Mouse (Mus musculus): ENCODE results near the gene Olfr1380. TPM values are rescaled to one million over a fixed set of nuclear protein-coding genes. Genes with fewer than 3 reads are reported as not detected.
A peak's percentile ranks its signal among the peaks of the same experiment; 100 is the strongest.
"Not testable (repeated sequence)": the region's sequence is repeated elsewhere in the genome, so short reads cannot be mapped to it uniquely, and the experiment has no call there.

Gene Olfr1380
- polyA plus RNA-seq, 1 experiment from 2014 or later = not detected

GRCm38 (mm10) chr11:49608938-49609867 is 52.5 kb downstream of the Olfr1380 start, which contains the start of gene Flt4:
Flt4 (plus strand) TSS chr11:49609263.
- H3K36me3 ChIP-seq, H3K9me3 ChIP-seq, H3K4me1 ChIP-seq, H3K27ac ChIP-seq: not testable (repeated sequence)
- ATAC-seq (ENCODE audit: borderline replicate concordance, extremely low read depth, low FRiP score, low TSS enrichment) = peak; percentile 80
- Histone ChIP-seq H3K27me3 (peaks cover 31% of the 10 kb centered on the region), H3K4me2 (peak within 1 kb of the TSS; percentile 77), H3K4me3 (peak within 1 kb of the TSS; percentile 55), H3K9ac (peak within 1 kb of the TSS; percentile 36; the same call in 1 of the 2 replicates)
- 3% methylated on average over 44 of the region's 61 CpGs for WGBS

- H3K36me3 ChIP-seq, H3K4me1 ChIP-seq, H3K9me3 ChIP-seq, H3K27ac ChIP-seq: not testable (repeated sequence)
- Histone ChIP-seq H3K4me3 (peak overlapping the region; percentile 55), H3K9ac (peak overlapping the region; percentile 36; the same call in 1 of the 2 replicates), H3K27me3 (peaks cover 31% of the 10 kb centered on the region), H3K4me2 (peak overlapping the region; percentile 77)
- under 1% methylated on average over 52 of the region's 52 CpGs for WGBS
- peak; percentile 44 for ATAC-seq (ENCODE audit: borderline replicate concordance, extremely low read depth, low FRiP score, low TSS enrichment)
Observed at GRCm38 (mm10) chr11:49609868-49610824, 53.5 kb downstream of the Olfr1380 start.

GRCm38 (mm10) chr11:49611349-49611748 is 54.7 kb downstream of the Olfr1380 start:
- WGBS = 18% methylated on average over 3 of the region's 3 CpGs
- peak overlapping the region; percentile 77; the same call in 1 of the 2 replicates for H3K4me2 ChIP-seq
- not testable (repeated sequence) for H3K27ac ChIP-seq; H3K9me3 ChIP-seq; H3K36me3 ChIP-seq; ATAC-seq (ENCODE audit: borderline replicate concordance, extremely low read depth, low FRiP score, low TSS enrichment); H3K4me1 ChIP-seq; H3K9ac ChIP-seq
- H3K4me3 ChIP-seq = 0 out of 2 replicates have a peak overlapping the region, but pooled peaks have one; percentile 2
- peaks cover 31% of the 10 kb centered on the region for H3K27me3 ChIP-seq

- no peaks in the 10 kb centered on the region for H3K36me3 ChIP-seq
- no peak overlapping the region for H3K4me2 ChIP-seq
- WGBS = 21% methylated on average over 3 of the region's 3 CpGs
- H3K9me3 ChIP-seq = no peaks in the 10 kb centered on the region
- no peak for ATAC-seq (ENCODE audit: borderline replicate concordance, extremely low read depth, low FRiP score, low TSS enrichment)
- peaks cover 25% of the 10 kb centered on the region for H3K27me3 ChIP-seq
- no peak overlapping the region for H3K4me3 ChIP-seq
- H3K27ac ChIP-seq = no peak overlapping the region
- H3K4me1 ChIP-seq = peaks cover 4% of the 10 kb centered on the region; the same call in 1 of the 2 replicates
- H3K9ac ChIP-seq = no peak overlapping the region
Observed at GRCm38 (mm10) chr11:49612154-49612553, 55.5 kb downstream of the Olfr1380 start.

GRCm38 (mm10) chr11:49613349-49613748 is 56.7 kb downstream of the Olfr1380 start:
- Histone ChIP-seq H3K9me3 (no peaks in the 10 kb centered on the region), H3K4me2 (peak overlapping the region; percentile 20; the same call in 1 of the 2 replicates), H3K36me3 (no peaks in the 10 kb centered on the region), H3K27me3 (peaks cover 23% of the 10 kb centered on the region), H3K4me3 (no peak overlapping the region), H3K9ac (no peak overlapping the region), H3K27ac (no peak overlapping the region), H3K4me1 (peaks cover 4% of the 10 kb centered on the region; the same call in 1 of the 2 replicates)
- 0 out of 2 replicates have a peak, but pooled peaks have one; percentile 40 for ATAC-seq (ENCODE audit: borderline replicate concordance, extremely low read depth, low FRiP score, low TSS enrichment)
- 12% methylated on average over 10 of the region's 10 CpGs for WGBS

Other genes starting within 250 kb of the Olfr1380 start
- not detected in 2 replicates for gene Olfr1391, start 234.1 kb upstream of the Olfr1380 start, polyA plus RNA-seq (2015; fragmentation: Nextera tagmentation; extraction: Ambion mirVana)
- not detected in 2 replicates for gene Olfr1390, start 221.7 kb upstream of the Olfr1380 start, polyA plus RNA-seq (2015; fragmentation: Nextera tagmentation; extraction: Ambion mirVana)
- gene Olfr1389, start 133.8 kb upstream of the Olfr1380 start, polyA plus RNA-seq (2015; fragmentation: Nextera tagmentation; extraction: Ambion mirVana) = not detected in 2 replicates
- 0.06 and 0.10 TPM in 2 replicates for gene Olfr1388, start 120.3 kb upstream of the Olfr1380 start, polyA plus RNA-seq (2015; fragmentation: Nextera tagmentation; extraction: Ambion mirVana)
- gene Olfr1387, start 101.5 kb upstream of the Olfr1380 start, polyA plus RNA-seq (2015; fragmentation: Nextera tagmentation; extraction: Ambion mirVana) = not detected in 2 replicates
- not detected in 2 replicates for gene Olfr1386, start 91.8 kb upstream of the Olfr1380 start, polyA plus RNA-seq (2015; fragmentation: Nextera tagmentation; extraction: Ambion mirVana)
- not detected in 2 replicates for gene Olfr1385, start 67.8 kb upstream of the Olfr1380 start, polyA plus RNA-seq (2015; fragmentation: Nextera tagmentation; extraction: Ambion mirVana)
- gene Olfr1384, start 50.2 kb upstream of the Olfr1380 start, polyA plus RNA-seq (2015; fragmentation: Nextera tagmentation; extraction: Ambion mirVana) = not detected in 2 replicates
- not detected in 2 replicates for gene Olfr1383, start 37.2 kb upstream of the Olfr1380 start, polyA plus RNA-seq (2015; fragmentation: Nextera tagmentation; extraction: Ambion mirVana)
- not detected in 2 replicates for gene Olfr1382, start 28.6 kb upstream of the Olfr1380 start, polyA plus RNA-seq (2015; fragmentation: Nextera tagmentation; extraction: Ambion mirVana)
- gene Olfr1381, start 13.4 kb upstream of the Olfr1380 start, polyA plus RNA-seq (2015; fragmentation: Nextera tagmentation; extraction: Ambion mirVana) = not detected in 2 replicates
- 9.0 and 9.3 TPM in 2 replicates for gene Flt4, start 52.4 kb downstream of the Olfr1380 start, polyA plus RNA-seq (2015; fragmentation: Nextera tagmentation; extraction: Ambion mirVana)
- gene Scgb3a1, start 106.7 kb downstream of the Olfr1380 start, polyA plus RNA-seq (2015; fragmentation: Nextera tagmentation; extraction: Ambion mirVana) = 0.81 TPM in 1 of 2 replicates, not detected in the other
- 61.9 and 62.6 TPM in 2 replicates for gene Cnot6, start 155.8 kb downstream of the Olfr1380 start, polyA plus RNA-seq (2015; fragmentation: Nextera tagmentation; extraction: Ambion mirVana)
- 10.3 and 10.6 TPM in 2 replicates for gene Gfpt2, start 237.3 kb downstream of the Olfr1380 start, polyA plus RNA-seq (2015; fragmentation: Nextera tagmentation; extraction: Ambion mirVana)

All from lung, embryonic 15.5 days (tissue).